Mouse (Mus musculus): ENCODE results near the gene Fars2.
"Not testable (repeated sequence)": the region's sequence is repeated elsewhere in the genome, so short reads cannot be mapped to it uniquely, and the experiment has no call there.

- not testable (repeated sequence) for TF ChIP-seq POLR2A (IDR thresholded peaks at IDR 0.05; ENCODE audit: borderline replicate concordance, extremely low read depth, low read depth, low read length); CTCF (IDR thresholded peaks at IDR 0.05; ENCODE audit: insufficient read depth, low read length)
Observed at GRCm38 (mm10) chr13:36466076-36466475, 348.9 kb downstream of the Fars2 start.
